Mouse (Mus musculus): ENCODE results near the gene Golga5. TPM values are rescaled to one million over a fixed set of nuclear protein-coding genes. Genes with fewer than 3 reads are reported as not detected.
"Not testable (repeated sequence)": the region's sequence is repeated elsewhere in the genome, so short reads cannot be mapped to it uniquely, and the experiment has no call there.

The Golga5 gene
- total RNA-seq, 1 experiment = 30.8 TPM

DNA sequence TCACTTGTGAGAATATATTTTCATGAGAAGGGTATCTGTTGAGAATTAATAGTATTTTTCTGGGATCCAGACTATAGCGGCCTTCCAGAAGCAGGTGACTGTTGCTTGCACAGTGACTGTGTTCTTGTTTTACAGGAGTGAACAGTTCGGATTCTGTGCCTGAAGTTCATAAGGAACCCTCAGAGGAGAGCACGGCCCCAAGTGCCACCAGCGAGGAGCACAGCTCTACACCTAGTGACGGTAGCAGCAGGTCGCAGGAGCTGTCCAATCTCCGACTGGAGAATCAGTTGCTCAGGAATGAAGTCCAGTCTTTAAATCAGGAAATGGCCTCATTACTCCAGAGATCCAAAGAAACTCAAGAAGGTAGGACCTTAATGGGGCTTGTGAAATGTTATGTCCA lies 5.5 kb downstream of the Golga5 start:
- no peak overlapping the region for H3K27ac ChIP-seq (ENCODE audit: insufficient read depth, low read depth, low read length, poor library complexity, severe bottlenecking)
- TF ChIP-seq ZNF384 (IDR thresholded peaks at IDR 0.05; ENCODE audit: low read depth, low read length) (no peak), ZC3H11A (IDR thresholded peaks at IDR 0.05; ENCODE audit: borderline replicate concordance, low read depth, low read length) (no peak), HCFC1 (IDR thresholded peaks at IDR 0.05; ENCODE audit: borderline replicate concordance, insufficient read depth, low read length) (no peak), CHD2 (IDR thresholded peaks at IDR 0.05; ENCODE audit: low read depth, low read length) (no peak), MAFK (IDR thresholded peaks at IDR 0.05; ENCODE audit: insufficient read depth, low read depth, low read length) (no peak)
- H3K4me3 ChIP-seq (ENCODE audit: insufficient read depth in 1 of 2, low read depth in 1 of 2, low read length in 2 of 2, poor library complexity in 1 of 2, severe bottlenecking in 1 of 2) = no peak overlapping the region
- H3K4me1 ChIP-seq (ENCODE audit: control insufficient read depth in 2 of 2, insufficient read depth in 2 of 2, low read length in 2 of 2, poor library complexity in 1 of 2) = no peaks in the 10 kb centered on the region
- no peaks in the 10 kb centered on the region for H3K9me3 ChIP-seq (ENCODE audit: control insufficient read depth, insufficient read depth, low read depth, low read length)
- in situ Hi-C loops (cut with MboI; ENCODE audit: low sequenced_read_pairs in 2 of 2, unreplicated experiment in 2 of 2) = no loop called here
- H3K9ac ChIP-seq (ENCODE audit: insufficient read depth, low read depth, low read length, poor library complexity, severe bottlenecking) = no peak overlapping the region
- DNase-seq (ENCODE audit: low read depth, low spot score) = no peak
- H3K36me3 ChIP-seq (ENCODE audit: control insufficient read depth, insufficient read depth, low read length, poor library complexity, severe bottlenecking) = peaks cover 2% of the 10 kb centered on the region

DNA sequence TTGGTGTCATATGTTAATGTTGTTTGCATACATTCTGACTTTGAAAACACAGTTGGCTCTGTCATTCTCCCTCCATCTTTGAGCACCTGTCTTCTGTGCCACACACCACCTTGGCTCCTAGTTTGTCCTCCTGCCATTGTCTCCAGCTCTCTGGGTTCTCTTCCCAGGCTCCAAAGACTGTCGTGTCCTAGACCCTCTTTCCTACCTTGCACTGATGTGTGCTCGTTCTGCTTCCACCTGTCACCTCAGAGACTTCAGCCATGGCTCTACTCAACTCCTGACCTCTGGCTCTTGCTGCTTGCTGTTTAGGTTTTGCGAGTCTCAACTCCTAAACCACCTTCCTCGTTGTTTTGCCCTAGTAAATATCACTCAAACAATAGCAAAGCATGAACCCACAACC lies 11.5 kb downstream of the Golga5 start:
- Histone ChIP-seq H3K9ac (ENCODE audit: insufficient read depth, low read depth, low read length, poor library complexity, severe bottlenecking) (no peak overlapping the region), H3K4me1 (ENCODE audit: control insufficient read depth in 2 of 2, insufficient read depth in 2 of 2, low read length in 2 of 2, poor library complexity in 1 of 2) (no peaks in the 10 kb centered on the region), H3K36me3 (ENCODE audit: control insufficient read depth, insufficient read depth, low read length, poor library complexity, severe bottlenecking) (peaks cover 14% of the 10 kb centered on the region), H3K9me3 (ENCODE audit: control insufficient read depth, insufficient read depth, low read depth, low read length) (no peaks in the 10 kb centered on the region), H3K4me3 (ENCODE audit: insufficient read depth in 1 of 2, low read depth in 1 of 2, low read length in 2 of 2, poor library complexity in 1 of 2, severe bottlenecking in 1 of 2) (no peak overlapping the region), H3K27ac (ENCODE audit: insufficient read depth, low read depth, low read length, poor library complexity, severe bottlenecking) (no peak overlapping the region)
- TF ChIP-seq CHD2 (IDR thresholded peaks at IDR 0.05; ENCODE audit: low read depth, low read length) = no peak
- TF ChIP-seq HCFC1 (IDR thresholded peaks at IDR 0.05; ENCODE audit: borderline replicate concordance, insufficient read depth, low read length) = no peak
- TF ChIP-seq ZNF384 (IDR thresholded peaks at IDR 0.05; ENCODE audit: low read depth, low read length) = no peak
- TF ChIP-seq MAFK (IDR thresholded peaks at IDR 0.05; ENCODE audit: insufficient read depth, low read depth, low read length) = no peak
- no peak for TF ChIP-seq ZC3H11A (IDR thresholded peaks at IDR 0.05; ENCODE audit: borderline replicate concordance, low read depth, low read length)
- in situ Hi-C loops (cut with MboI; ENCODE audit: low sequenced_read_pairs in 2 of 2, unreplicated experiment in 2 of 2) = no loop called here
- no peak for DNase-seq (ENCODE audit: low read depth, low spot score)

DNA sequence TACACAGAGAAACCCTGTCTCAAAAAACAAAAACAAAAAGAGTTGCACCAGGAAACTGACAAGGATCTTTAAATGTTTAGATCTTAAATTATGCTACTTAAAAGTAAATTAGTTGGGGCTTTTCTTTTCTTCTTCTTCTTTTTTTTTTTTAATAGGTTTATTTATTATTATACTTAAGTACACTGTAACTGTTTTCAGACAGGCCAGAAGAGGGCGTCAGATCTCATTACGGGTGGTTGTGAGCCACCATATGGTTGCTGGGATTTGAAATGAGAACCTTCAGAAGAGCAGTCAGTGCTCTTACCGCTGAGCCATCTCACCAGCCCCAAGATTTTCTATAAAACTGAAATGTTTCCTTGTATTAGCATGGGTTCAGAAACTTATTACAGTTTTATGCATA lies 16.0 kb downstream of the Golga5 start:
- no peak for DNase-seq (ENCODE audit: low read depth, low spot score)
- no peaks in the 10 kb centered on the region for H3K4me1 ChIP-seq (ENCODE audit: control insufficient read depth in 2 of 2, insufficient read depth in 2 of 2, low read length in 2 of 2, poor library complexity in 1 of 2)
- no peak overlapping the region for H3K27ac ChIP-seq (ENCODE audit: insufficient read depth, low read depth, low read length, poor library complexity, severe bottlenecking)
- no peak for TF ChIP-seq CHD2 (IDR thresholded peaks at IDR 0.05; ENCODE audit: low read depth, low read length)
- H3K36me3 ChIP-seq (ENCODE audit: control insufficient read depth, insufficient read depth, low read length, poor library complexity, severe bottlenecking) = peaks cover 10% of the 10 kb centered on the region
- in situ Hi-C loops (cut with MboI; ENCODE audit: low sequenced_read_pairs in 2 of 2, unreplicated experiment in 2 of 2) = no loop called here
- H3K4me3 ChIP-seq (ENCODE audit: insufficient read depth in 1 of 2, low read depth in 1 of 2, low read length in 2 of 2, poor library complexity in 1 of 2, severe bottlenecking in 1 of 2) = no peak overlapping the region
- H3K9me3 ChIP-seq (ENCODE audit: control insufficient read depth, insufficient read depth, low read depth, low read length) = no peaks in the 10 kb centered on the region
- H3K9ac ChIP-seq (ENCODE audit: insufficient read depth, low read depth, low read length, poor library complexity, severe bottlenecking) = no peak overlapping the region

DNA sequence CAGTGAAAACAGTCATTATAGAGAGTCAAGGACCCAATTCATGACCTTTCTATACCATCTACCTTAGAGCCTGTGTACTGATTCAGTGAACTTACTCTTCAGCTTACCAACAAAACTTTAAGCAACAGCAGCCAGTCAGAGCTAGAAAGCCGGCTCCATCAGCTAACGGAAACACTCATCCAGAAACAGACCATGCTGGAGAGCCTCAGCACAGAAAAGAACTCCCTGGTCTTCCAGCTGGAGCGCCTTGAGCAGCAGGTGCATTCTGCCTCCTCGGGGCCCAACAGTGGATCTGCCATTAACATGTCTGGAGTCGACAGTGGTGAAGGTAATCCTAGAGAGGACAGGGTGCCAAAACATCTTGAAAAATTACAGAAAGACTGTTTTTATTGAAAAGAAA lies 23.0 kb downstream of the Golga5 start:
- DNase-seq (ENCODE audit: low read depth, low spot score) = no peak
- no peak overlapping the region for H3K9ac ChIP-seq (ENCODE audit: insufficient read depth, low read depth, low read length, poor library complexity, severe bottlenecking)
- in situ Hi-C loops (cut with MboI; ENCODE audit: low sequenced_read_pairs in 2 of 2, unreplicated experiment in 2 of 2) = no loop called here
- TF ChIP-seq ZC3H11A (IDR thresholded peaks at IDR 0.05; ENCODE audit: borderline replicate concordance, low read depth, low read length) (no peak), MAFK (IDR thresholded peaks at IDR 0.05; ENCODE audit: insufficient read depth, low read depth, low read length) (no peak), ZNF384 (IDR thresholded peaks at IDR 0.05; ENCODE audit: low read depth, low read length) (no peak), CHD2 (IDR thresholded peaks at IDR 0.05; ENCODE audit: low read depth, low read length) (no peak), HCFC1 (IDR thresholded peaks at IDR 0.05; ENCODE audit: borderline replicate concordance, insufficient read depth, low read length) (no peak)
- H3K4me1 ChIP-seq (ENCODE audit: control insufficient read depth in 2 of 2, insufficient read depth in 2 of 2, low read length in 2 of 2, poor library complexity in 1 of 2) = no peaks in the 10 kb centered on the region
- H3K9me3 ChIP-seq (ENCODE audit: control insufficient read depth, insufficient read depth, low read depth, low read length) = no peaks in the 10 kb centered on the region
- no peak overlapping the region for H3K4me3 ChIP-seq (ENCODE audit: insufficient read depth in 1 of 2, low read depth in 1 of 2, low read length in 2 of 2, poor library complexity in 1 of 2, severe bottlenecking in 1 of 2)
- peaks cover 10% of the 10 kb centered on the region for H3K36me3 ChIP-seq (ENCODE audit: control insufficient read depth, insufficient read depth, low read length, poor library complexity, severe bottlenecking)
- H3K27ac ChIP-seq (ENCODE audit: insufficient read depth, low read depth, low read length, poor library complexity, severe bottlenecking) = no peak overlapping the region

DNA sequence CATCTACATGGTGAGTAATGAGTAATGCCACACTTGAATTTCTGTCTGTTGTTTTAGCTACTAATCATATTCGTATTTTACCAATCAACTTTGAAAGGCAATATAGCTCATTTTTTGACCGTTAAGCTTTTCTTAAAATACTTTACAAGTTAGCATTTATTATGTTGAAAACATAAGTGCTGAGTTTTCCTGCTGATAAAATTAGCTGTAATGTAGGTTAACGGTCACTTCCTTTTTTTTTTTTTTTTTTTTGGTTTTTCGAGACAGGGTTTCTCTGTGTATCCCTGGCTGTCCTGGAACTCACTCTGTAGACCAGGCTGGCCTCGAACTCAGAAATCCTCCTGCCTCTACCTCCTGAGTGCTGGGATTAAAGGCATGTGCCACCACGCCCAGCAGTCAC lies 26.8 kb downstream of the Golga5 start:
- H3K36me3 ChIP-seq (ENCODE audit: control insufficient read depth, insufficient read depth, low read length, poor library complexity, severe bottlenecking) = peaks cover 12% of the 10 kb centered on the region
- DNase-seq (ENCODE audit: low read depth, low spot score); H3K9ac ChIP-seq (ENCODE audit: insufficient read depth, low read depth, low read length, poor library complexity, severe bottlenecking); in situ Hi-C loops (cut with MboI; ENCODE audit: low sequenced_read_pairs in 2 of 2, unreplicated experiment in 2 of 2); H3K27ac ChIP-seq (ENCODE audit: insufficient read depth, low read depth, low read length, poor library complexity, severe bottlenecking); H3K4me3 ChIP-seq (ENCODE audit: insufficient read depth in 1 of 2, low read depth in 1 of 2, low read length in 2 of 2, poor library complexity in 1 of 2, severe bottlenecking in 1 of 2); H3K4me1 ChIP-seq (ENCODE audit: control insufficient read depth in 2 of 2, insufficient read depth in 2 of 2, low read length in 2 of 2, poor library complexity in 1 of 2); H3K9me3 ChIP-seq (ENCODE audit: control insufficient read depth, insufficient read depth, low read depth, low read length): not testable (repeated sequence)

Data from ES-E14 (cell line).